Mouse (Mus musculus) liver, adult 2 months (tissue): ENCODE data around the gene Sln.

Source experiments
- CTCF ChIP-seq: fragments of 200-500 bp; IDR thresholded peaks from 2 replicates; pipeline ENCODE4 v1.5.1; 2011; ENCODE audit warnings: low read depth, low read length, control low read depth
- POLR2A ChIP-seq: fragments of 200-500 bp; IDR thresholded peaks from 2 replicates; pipeline ENCODE4 v1.6.1; 2011; ENCODE audit warnings: low read length, control low read depth; ENCODE audit not compliant: insufficient read depth; ENCODE audit errors: extremely low read depth

DNA sequence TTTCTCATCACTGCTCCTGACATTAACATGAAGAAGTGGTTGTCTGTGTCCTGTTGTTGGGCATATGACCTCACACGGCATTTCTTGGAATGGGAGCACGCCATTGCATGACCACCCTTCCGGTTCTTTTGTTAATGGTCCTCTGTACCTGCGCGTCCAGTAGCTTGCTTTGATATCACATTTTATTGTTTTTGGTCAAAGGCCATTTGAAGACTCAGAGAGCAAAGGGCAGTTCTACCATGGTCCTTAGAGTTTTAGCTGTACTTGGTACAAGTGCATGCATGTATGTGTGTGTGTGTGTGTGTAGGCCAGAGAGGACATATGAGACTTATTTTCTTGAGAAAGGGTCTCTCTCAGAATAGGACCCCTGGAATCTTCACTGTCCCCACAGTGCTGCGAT is 36.5 kb upstream of the Sln start:
- TF ChIP-seq POLR2A (no peak), CTCF (no peak)
